ENCODE assay signal across 49 mouse cellular contexts in the genomic region with DNA sequence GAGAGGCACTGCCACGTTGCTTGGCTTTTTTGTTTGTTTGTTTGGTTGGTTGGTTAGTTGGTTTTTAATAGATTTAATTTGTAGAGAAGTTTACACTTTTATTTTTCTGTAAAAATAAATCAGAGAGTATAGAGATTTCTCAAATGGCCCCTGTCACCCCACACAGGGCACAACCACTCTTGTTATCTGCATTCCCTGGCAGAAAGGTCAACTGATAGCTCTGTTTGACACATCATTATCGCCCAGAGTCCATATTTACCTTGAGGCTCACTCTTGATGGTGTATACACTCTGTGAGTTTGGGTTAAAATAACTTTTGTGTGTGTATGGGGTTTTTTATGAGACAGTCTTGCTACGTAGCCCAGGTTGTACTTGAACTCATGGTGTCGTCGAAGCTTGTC. TPM values are rescaled to one million over a fixed set of nuclear protein-coding genes. Genes with fewer than 3 reads are reported as not detected.
"Had no signal": no experiment of that assay in that cellular context is flagged by ENCODE, and none has a peak within 500 bp of the region (broad histone marks: within the 10 kb centered on the region; RNA-seq: fewer than 3 reads in every experiment).

No protein-coding gene starts in this region.

- H3K36me3 ChIP-seq: heart, embryonic 10.5 days; heart, embryonic 12.5 days; heart, embryonic 13.5 days; heart, embryonic 15.5 days; hindbrain, embryonic 10.5 days; hindbrain, embryonic 12.5 days; hindbrain, embryonic 13.5 days; hindbrain, embryonic 15.5 days; intestine, embryonic 15.5 days; kidney, embryonic 15.5 days had no signal

- H3K27ac ChIP-seq: heart, embryonic 10.5 days; heart, embryonic 13.5 days; heart, embryonic 15.5 days; hindbrain, embryonic 10.5 days; hindbrain, embryonic 12.5 days; hindbrain, embryonic 13.5 days; hindbrain, embryonic 14.5 days; hindbrain, embryonic 15.5 days; hindbrain, postnatal 0 days; intestine, embryonic 15.5 days; kidney, embryonic 15.5 days; kidney, postnatal 0 days; layer of hippocampus, adult 2 months had no signal

- H3K9ac ChIP-seq: heart, embryonic 12.5 days; heart, embryonic 13.5 days; heart, embryonic 15.5 days; hindbrain, embryonic 12.5 days; hindbrain, embryonic 13.5 days; hindbrain, embryonic 14.5 days; hindbrain, embryonic 15.5 days; intestine, embryonic 15.5 days; kidney, embryonic 15.5 days had no signal

- H3K4me2 ChIP-seq: heart, embryonic 11.5 days; heart, embryonic 12.5 days; heart, embryonic 13.5 days; heart, embryonic 15.5 days; hindbrain, embryonic 12.5 days; hindbrain, embryonic 13.5 days; hindbrain, embryonic 14.5 days; hindbrain, embryonic 15.5 days; intestine, embryonic 15.5 days; kidney, embryonic 15.5 days had no signal

- H3K4me3 ChIP-seq: heart, embryonic 10.5 days; heart, embryonic 12.5 days; heart, embryonic 13.5 days; heart, embryonic 15.5 days; hindbrain, embryonic 10.5 days; hindbrain, embryonic 12.5 days; hindbrain, embryonic 13.5 days; hindbrain, embryonic 15.5 days; intestine, embryonic 15.5 days; kidney, embryonic 15.5 days; layer of hippocampus, adult 2 months had no signal

- ATAC-seq: hindbrain, embryonic 16.5 days; hindbrain, postnatal 0 days; inflammation-experienced regulatory T-cells, adult 6 months; intestine, embryonic 15.5 days; intestine, embryonic 16.5 days; intestine, postnatal 0 days had no signal

- H3K27me3 ChIP-seq: heart, embryonic 13.5 days; heart, embryonic 15.5 days; hindbrain, embryonic 15.5 days; intestine, embryonic 15.5 days had no signal

- DNase-seq: heart, postnatal 10 days; heart, postnatal 14 days; heart, postnatal 36 days; heart, postnatal 4 days; kidney, adult 11 months; kidney, adult 18-20 months; kidney, adult 2 months; kidney, adult 8-10 months; kidney, adult 9 months; kidney, postnatal 10 days; kidney, postnatal 14 days; kidney, postnatal 25 days; kidney, postnatal 36 days; kidney, postnatal 4 days; layer of hippocampus, adult 9-11 months; layer of hippocampus, postnatal 36 days had no signal

- H3K9me3 ChIP-seq: heart, embryonic 10.5 days; heart, embryonic 12.5 days; heart, embryonic 13.5 days; heart, embryonic 15.5 days; hindbrain, embryonic 10.5 days; hindbrain, embryonic 12.5 days; hindbrain, embryonic 13.5 days; hindbrain, embryonic 15.5 days; intestine, embryonic 15.5 days; kidney, embryonic 15.5 days had no signal

RNA-seq across cellular contexts. Expression of gene Atf3, which starts 0.7 kb away (rescaled TPM):
- polyA plus RNA-seq: inflammation-experienced regulatory T-cells, adult 6 months had no signal

RNA-seq across cellular contexts. Expression of gene Fam71a, which starts 54.0 kb away (rescaled TPM):
- total RNA-seq: heart, postnatal 10 days; heart, postnatal 14 days; heart, postnatal 25 days; heart, postnatal 36 days; heart, postnatal 4 days; hindbrain, postnatal 0 days; layer of hippocampus, adult 18-20 months; layer of hippocampus, adult 2 months; layer of hippocampus, adult 8-10 months; layer of hippocampus, postnatal 10 days; layer of hippocampus, postnatal 14 days; layer of hippocampus, postnatal 25 days; layer of hippocampus, postnatal 36 days had no signal
- polyA plus RNA-seq: heart, embryonic 10.5 days; heart, embryonic 11.5 days; heart, embryonic 12.5 days; heart, embryonic 13.5 days; heart, embryonic 14.5 days; heart, embryonic 15.5 days; heart, embryonic 16.5 days; heart, postnatal 0 days; hindbrain, embryonic 10.5 days; hindbrain, embryonic 11.5 days; hindbrain, embryonic 12.5 days; hindbrain, embryonic 13.5 days; hindbrain, embryonic 14.5 days; hindbrain, embryonic 15.5 days; hindbrain, embryonic 16.5 days; hindbrain, postnatal 0 days; inflammation-experienced regulatory T-cells, adult 6 months; intestine, embryonic 14.5 days; intestine, embryonic 15.5 days; intestine, embryonic 16.5 days; intestine, postnatal 0 days; kidney, adult 2 months; kidney, embryonic 14.5 days; kidney, embryonic 15.5 days; kidney, embryonic 16.5 days; kidney, postnatal 0 days; large intestine, adult 2 months had no signal
